Mouse (Mus musculus) olfactory bulb, adult 2 months (tissue): ENCODE results near the gene Vmn1r29. TPM values are rescaled to one million over a fixed set of nuclear protein-coding genes. Genes with fewer than 3 reads are reported as not detected.
"Not testable (repeated sequence)": the region's sequence is repeated elsewhere in the genome, so short reads cannot be mapped to it uniquely, and the experiment has no call there.

Experiments used
- H3K27ac ChIP-seq: fragments of 200-500 bp; 2 replicates; pipeline ENCODE4 v1.5.1; 2012; ENCODE audit warnings: low read depth, low read length; ENCODE audit not compliant: insufficient read depth
- H3K4me1 ChIP-seq: fragments of 200-500 bp; 2 replicates; pipeline ENCODE4 v1.6.1; 2012; ENCODE audit warnings: low read length; ENCODE audit not compliant: control insufficient read depth, insufficient read depth
- H3K4me3 ChIP-seq: fragments of 200-500 bp; 2 replicates; pipeline ENCODE4 v1.5.1; 2012; ENCODE audit warnings: mild to moderate bottlenecking, low read depth, low read length, moderate library complexity; ENCODE audit not compliant: insufficient read depth
- CTCF ChIP-seq: fragments of 200-500 bp; IDR thresholded peaks from 2 replicates; pipeline ENCODE4 v1.5.1; 2012; ENCODE audit warnings: low read depth, mild to moderate bottlenecking, low read length, moderate library complexity; ENCODE audit not compliant: insufficient read depth
- POLR2A ChIP-seq: fragments of 200-500 bp; IDR thresholded peaks from 2 replicates; pipeline ENCODE4 v1.6.1; 2012; ENCODE audit warnings: mild to moderate bottlenecking, low read depth, low read length, moderate library complexity; ENCODE audit not compliant: insufficient read depth
- WGBS: fragments of 180-500 bp; shearing (Covaris S2); methylation state at CpG from one replicate; pipeline ENCODE4 v1.1.7; 2018; 5-methylcytosine and 5-hydroxymethylcytosine counted together
- polyA plus RNA-seq: library from polyadenylated mRNA; stranded (reverse); fragments of >200 nt; gene quantifications from 2 replicates; pipeline ENCODE4 v1.2.4, GENCODE M21; 2012; ENCODE audit warnings: low replicate concordance; ENCODE audit not compliant: missing spikeins, insufficient read depth, insufficient read length

Gene Vmn1r29
- polyA plus RNA-seq: not detected in 2 replicates

GRCm38 (mm10) chr6:58301249-58301648 is at the start of gene Vmn1r29:
Gene Vmn1r29, plus strand, starts transcription at chr6:58301549.
- Histone ChIP-seq H3K4me1 (no peaks in the 10 kb centered on the region), H3K4me3 (no peak within 1 kb of the TSS), H3K27ac (no peak within 1 kb of the TSS)
- TF ChIP-seq CTCF (no peak), POLR2A (no peak)

GRCm38 (mm10) chr6:58261737-58262136 is 39.6 kb upstream of the Vmn1r29 start, which contains the start of gene Vmn1r28:
Gene Vmn1r28, plus strand, starts transcription at chr6:58262037.
- no peak within 1 kb of the TSS for H3K4me3 ChIP-seq
- H3K4me1 ChIP-seq: no peaks in the 10 kb centered on the region
- TF ChIP-seq POLR2A: no peak
- no peak for TF ChIP-seq CTCF
- 87% methylated on average over 1 of the region's 1 CpGs for WGBS
- H3K27ac ChIP-seq: no peak within 1 kb of the TSS

- not testable (repeated sequence) for H3K4me1 ChIP-seq, H3K27ac ChIP-seq
- WGBS: 90% methylated on average over 1 of the region's 1 CpGs
Measured at GRCm38 (mm10) chr6:58279661-58280060, 21.7 kb upstream of the Vmn1r29 start.

GRCm38 (mm10) chr6:58292201-58292600 is 9.1 kb upstream of the Vmn1r29 start:
- Histone ChIP-seq H3K27ac (no peak overlapping the region), H3K4me3 (no peak overlapping the region), H3K4me1 (no peaks in the 10 kb centered on the region)
- TF ChIP-seq CTCF (no peak), POLR2A (no peak)
- 66% methylated on average over 2 of the region's 2 CpGs for WGBS

More at GRCm38 (mm10) chr6:58279661-58280060, 21.7 kb upstream of the Vmn1r29 start:
- H3K4me3 ChIP-seq: not testable (repeated sequence)

GRCm38 (mm10) chr6:58298511-58298910 is 2.8 kb upstream of the Vmn1r29 start:
- not testable (repeated sequence) for H3K27ac ChIP-seq, H3K4me1 ChIP-seq, H3K4me3 ChIP-seq
- 84% methylated on average over 19 of the region's 19 CpGs for WGBS

GRCm38 (mm10) chr6:58330686-58331085 is 29.3 kb downstream of the Vmn1r29 start:
- H3K27ac ChIP-seq, H3K4me3 ChIP-seq, H3K4me1 ChIP-seq: not testable (repeated sequence)
- WGBS: 83% methylated on average over 17 of the region's 17 CpGs

Other genes with a start within 250 kb of the Vmn1r29 start
- gene Vmn1r27, start 82.7 kb upstream of the Vmn1r29 start, polyA plus RNA-seq: not detected in 2 replicates
- gene Vmn1r28, start 39.5 kb upstream of the Vmn1r29 start, polyA plus RNA-seq: not detected in 2 replicates
- gene Vmn1r30, start 141.8 kb downstream of the Vmn1r29 start, polyA plus RNA-seq: not detected in 2 replicates
- gene Vmn1r31, start 173.8 kb downstream of the Vmn1r29 start, polyA plus RNA-seq: not detected in 2 replicates